Mouse (Mus musculus) adrenal gland, postnatal 10 days (tissue): ENCODE results near the gene Zfp62. TPM values are rescaled to one million over a fixed set of nuclear protein-coding genes. Genes with fewer than 3 reads are reported as not detected.

ENCODE experiments used
- DNase-seq: peaks from one replicate; pipeline ENCODE4 v3.0.0; 2021; ENCODE audit warnings: mixed read lengths
- total RNA-seq, 2 experiments: library from RNA; stranded (reverse); gene quantifications; 2 replicates each; pipeline ENCODE4 v1.2.3; 2021

The Zfp62 gene
- total RNA-seq, 2 experiments from 2014 or later, result 29.8 to 38.1 TPM

DNA sequence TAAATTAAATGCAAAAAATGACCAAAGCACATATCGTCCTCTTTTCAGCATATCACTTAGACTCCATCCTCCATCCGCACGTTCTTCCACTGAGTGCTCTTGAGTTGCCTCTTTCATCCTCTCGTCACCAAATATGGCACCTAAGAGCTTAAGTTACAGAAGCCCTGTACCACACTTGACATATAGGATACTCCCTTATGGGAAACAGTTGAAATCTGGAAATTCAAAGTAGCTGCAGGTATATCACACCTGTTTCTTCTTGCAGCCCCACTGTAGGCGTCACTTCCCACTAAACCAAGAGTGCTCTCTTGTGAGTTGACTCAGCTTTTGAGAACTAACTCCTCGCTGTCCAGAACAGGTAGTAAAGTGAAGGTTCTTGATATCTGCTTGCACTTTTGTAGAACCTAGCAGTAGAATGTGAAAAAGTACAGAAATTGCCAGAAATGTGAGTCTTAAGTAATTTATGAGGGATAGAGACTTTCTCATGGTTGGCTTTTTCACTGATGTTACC lies 2.0 kb downstream of the Zfp62 start:
- DNase-seq, result no peak

- no peak for DNase-seq
These were observed 4.4 kb downstream of the Zfp62 start for GRCm38 (mm10) chr11:49207495-49207894.

GRCm38 (mm10) chr11:49212577-49212976 lies 9.5 kb downstream of the Zfp62 start:
- DNase-seq, result no peak

DNA sequence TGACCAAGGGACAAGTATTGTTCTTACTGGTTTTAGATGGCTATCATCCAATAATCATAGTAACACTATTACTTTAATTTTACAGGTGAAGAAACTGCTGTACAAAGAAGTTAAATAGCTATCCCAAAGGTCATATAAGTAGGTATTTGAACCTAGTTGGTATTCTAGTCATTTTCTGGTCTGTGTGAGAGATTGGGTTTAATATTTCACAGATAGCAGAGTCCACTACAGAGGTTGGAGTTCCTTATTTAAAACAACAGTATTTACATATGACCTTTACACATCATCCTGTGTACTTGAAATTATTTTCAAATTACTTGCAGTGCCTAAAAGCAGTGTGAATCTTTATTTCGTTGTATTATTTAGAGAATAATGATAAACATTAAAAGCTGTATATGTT lies 10.4 kb downstream of the Zfp62 start:
- no peak for DNase-seq

DNA sequence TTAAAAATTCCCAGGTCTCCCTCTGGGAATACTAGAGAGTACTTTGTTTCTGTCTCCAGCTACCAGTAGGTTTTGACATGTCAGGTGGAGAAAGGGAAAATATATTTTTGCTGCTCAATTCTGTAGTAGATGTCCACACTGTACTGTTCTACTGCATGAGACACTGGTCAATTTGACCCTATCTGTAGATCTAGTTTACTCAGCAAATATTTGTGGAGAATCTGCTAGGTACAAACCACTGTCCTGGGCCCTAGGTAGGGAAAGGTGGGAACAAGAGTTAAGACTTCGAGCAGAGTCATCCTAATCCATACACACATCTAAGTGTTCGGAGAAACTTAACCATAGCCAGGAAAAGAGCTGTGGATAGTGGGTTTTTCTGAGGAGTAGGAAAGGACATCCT lies 16.2 kb downstream of the Zfp62 start:
- DNase-seq, result no peak

DNA sequence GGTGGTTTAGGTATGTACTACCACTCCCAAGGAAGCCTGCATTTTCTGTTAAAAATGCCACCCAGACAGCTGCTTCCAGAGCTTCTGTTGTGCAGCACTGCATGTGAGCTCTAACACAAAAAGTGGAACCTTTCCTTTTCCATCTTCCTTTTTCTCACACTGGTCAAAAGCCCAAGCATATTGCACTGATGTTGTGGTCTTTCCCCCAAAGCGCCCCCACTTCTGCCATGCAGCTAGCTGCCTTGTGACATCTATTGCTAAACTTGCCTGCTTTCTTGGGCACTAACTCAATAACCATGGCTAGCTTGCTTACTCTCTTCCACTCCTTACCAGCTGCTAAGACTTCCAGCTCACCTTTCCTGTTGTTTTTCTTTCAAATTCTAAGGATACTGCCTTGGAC lies 21.4 kb downstream of the Zfp62 start:
- no peak for DNase-seq

- no peak for DNase-seq
These were observed 29.7 kb downstream of the Zfp62 start for GRCm38 (mm10) chr11:49232781-49233180.

DNA sequence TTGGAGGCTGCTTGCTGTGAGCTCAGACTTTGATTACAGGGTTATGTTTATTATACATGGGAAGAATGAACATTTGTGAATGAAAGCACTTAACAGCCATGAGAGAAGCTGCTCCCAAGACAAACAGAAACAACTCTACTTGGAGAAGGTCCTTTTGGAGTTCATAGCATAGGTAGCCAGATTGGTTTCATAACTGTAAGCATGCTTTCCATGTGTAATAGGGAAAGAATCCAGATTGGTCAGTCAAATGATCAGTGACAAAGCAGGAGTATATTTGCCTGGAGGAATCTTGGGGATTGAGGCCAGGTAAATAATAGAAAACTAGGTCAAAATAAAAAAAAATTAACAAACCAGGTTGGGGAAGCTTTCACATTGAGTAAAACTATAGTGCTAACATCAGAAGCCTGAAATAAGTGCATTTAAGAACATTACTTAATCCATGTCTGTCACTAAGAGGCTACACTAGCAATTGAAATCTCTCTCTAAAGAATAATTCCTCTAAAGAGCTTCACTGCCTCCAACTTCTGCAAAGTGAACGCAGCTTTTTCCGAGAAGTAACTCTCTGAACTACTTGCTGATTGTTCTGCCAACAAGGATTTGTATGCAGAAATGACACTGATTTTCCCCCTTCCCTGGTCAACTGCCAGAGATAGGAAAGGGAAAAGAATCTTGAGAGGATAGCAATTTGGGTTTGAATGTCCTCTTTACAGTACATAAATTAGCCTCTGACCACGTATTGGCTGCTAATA lies 32.5 kb downstream of the Zfp62 start:
- no peak for DNase-seq

DNA sequence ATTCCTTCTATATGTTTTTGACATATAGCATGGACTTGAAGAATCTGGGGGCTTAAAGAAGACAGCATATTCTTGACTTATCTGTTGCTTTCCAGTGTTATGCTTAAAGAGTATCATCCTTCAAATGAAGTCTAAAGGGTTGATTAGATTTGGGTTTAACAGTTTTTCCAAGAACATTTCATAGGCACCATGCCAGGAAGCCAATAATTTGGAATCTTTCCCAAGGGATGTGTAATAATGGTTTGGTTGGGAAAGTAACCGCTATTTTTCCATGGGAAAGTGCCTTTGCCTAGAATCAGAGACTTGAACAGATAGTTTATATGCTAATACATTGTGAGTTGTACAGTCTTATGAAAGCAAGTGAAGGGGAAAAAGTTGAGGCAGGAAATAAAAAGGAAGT lies 33.8 kb downstream of the Zfp62 start:
- peak; percentile 37 for DNase-seq

DNA sequence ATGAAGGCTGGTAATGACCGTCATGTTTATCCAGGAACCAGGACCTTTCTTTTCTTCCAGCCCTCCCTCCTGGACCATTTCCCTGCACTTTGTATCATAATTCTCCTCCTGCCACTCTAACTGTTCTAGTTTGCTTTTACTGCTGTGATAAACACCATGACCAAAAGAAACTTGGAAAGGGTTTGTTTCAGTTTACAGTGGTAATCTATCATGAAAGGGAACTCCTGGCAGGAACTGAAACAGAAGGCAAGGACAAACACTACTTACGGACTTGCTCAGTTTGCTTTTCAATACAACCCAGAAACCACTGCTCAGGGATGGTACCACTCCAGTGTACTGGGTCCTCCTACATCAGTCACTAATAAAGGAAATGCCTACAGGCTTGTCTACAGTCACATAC lies 34.4 kb downstream of the Zfp62 start:
- DNase-seq, result no peak

DNA sequence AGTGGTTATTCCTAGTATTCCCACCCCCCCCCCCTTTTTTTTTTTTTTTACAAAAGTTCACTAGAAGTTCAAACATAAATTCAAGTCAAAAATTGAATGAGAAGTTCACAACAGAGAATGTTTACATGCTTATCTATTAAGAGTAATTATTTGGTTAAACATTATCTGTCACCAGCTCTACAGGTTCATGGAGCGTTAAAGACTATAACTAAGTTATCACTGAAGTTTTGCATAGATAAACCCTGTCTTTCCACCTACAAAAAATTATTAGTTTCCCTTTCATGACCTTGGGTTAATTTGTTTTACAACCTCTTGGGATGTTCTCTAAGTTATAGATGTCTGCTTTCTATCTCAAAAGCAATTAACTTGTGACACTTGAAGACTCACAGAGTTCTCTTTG lies 37.2 kb downstream of the Zfp62 start:
- DNase-seq, result no peak

DNA sequence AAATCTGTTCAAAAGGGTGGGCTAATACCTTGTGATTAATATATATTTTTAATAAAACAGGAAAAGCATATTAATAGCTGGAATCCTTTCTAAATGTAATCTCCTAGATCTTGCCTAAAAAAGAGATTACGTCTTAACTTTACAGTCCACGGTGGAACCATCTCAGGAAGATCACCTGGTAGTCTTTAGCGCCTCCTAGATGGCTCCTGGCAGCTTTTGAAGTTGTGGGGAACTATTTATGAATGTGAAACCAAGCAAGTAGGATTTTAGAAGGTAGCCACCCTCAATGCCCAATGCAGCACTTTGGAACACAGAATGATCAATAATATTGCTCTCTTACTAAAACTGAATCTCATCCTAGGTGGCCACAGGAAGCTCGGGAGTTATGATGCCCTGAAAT lies 37.8 kb downstream of the Zfp62 start:
- no peak for DNase-seq

GRCm38 (mm10) chr11:49241471-49241870 lies 38.4 kb downstream of the Zfp62 start:
- DNase-seq, result no peak

DNA sequence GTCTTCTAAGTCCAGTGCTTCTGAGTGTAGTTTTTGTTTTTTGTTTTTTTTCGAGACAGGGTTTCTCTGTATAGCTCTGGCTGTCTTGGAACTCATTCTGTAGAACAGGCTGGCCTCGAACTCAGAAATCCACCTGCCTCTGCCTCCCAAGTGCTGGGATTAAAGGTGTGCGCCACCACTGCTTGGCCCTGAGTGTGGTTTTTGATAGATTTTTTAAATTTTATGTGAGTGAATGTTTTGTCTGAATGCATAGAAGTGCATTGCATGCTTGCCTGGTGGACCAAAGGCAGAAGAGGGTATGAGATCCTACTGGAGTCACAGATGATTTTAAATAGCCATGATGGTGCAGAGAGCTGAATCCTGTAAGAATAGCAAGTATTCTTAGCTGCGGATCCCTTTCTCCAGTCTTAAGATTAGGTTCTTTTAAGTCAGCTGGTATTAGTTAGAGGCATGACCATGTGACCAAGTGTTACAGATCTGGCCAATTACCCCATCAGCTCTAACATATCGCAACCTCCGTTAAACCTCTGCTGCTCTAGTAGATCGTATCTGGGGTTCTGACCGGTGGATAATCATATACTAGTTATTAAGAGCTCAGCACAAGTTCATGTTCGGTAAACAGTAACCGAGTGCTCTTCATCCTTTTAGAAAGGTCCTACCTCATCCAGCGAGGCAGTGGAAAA lies 40.0 kb downstream of the Zfp62 start:
- no peak for DNase-seq

GRCm38 (mm10) chr11:49243727-49244594 lies 40.9 kb downstream of the Zfp62 start, which contains the start of gene Mgat1:
TSS of gene Mgat1 (plus strand) at chr11:49244191.
- DNase-seq, result peak; percentile 96

DNA sequence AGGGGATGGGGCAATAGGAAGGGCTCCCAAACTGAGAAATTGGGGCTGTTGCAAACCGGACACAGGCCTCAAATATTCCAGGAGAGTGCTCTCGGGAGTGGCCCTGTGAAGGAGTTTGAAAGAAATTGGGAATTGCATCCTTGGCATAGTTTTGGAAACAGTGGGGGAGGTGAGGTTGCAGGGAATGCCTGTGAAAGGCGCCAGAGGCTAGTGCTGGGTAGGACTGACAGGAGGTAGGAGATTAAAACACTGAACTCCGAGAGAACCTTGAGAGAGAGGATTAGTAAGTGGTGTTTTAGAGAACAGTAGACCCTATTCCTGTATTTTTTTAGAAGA lies 41.5 kb downstream of the Zfp62 start:
- no peak for DNase-seq

DNA sequence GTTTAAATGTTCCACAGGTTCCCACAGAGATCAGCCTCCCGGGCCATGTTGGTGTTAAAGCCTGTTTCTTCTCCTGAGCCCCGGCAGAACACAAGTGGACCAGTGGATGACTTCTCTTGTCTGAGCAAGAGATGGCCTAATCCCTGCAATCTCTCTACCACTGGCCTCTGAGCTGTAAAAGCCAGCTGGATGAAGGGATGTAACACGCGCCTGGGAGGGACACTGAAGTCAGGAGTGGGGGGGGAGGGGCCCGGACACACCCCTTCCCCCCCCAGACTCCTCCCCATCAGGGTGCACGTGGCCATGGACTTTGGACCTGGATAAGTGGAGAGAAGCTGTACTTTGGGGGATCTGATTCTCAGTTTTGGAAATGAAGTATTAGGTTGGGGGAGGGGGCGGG lies 42.1 kb downstream of the Zfp62 start:
- peak; percentile 74 for DNase-seq

DNA sequence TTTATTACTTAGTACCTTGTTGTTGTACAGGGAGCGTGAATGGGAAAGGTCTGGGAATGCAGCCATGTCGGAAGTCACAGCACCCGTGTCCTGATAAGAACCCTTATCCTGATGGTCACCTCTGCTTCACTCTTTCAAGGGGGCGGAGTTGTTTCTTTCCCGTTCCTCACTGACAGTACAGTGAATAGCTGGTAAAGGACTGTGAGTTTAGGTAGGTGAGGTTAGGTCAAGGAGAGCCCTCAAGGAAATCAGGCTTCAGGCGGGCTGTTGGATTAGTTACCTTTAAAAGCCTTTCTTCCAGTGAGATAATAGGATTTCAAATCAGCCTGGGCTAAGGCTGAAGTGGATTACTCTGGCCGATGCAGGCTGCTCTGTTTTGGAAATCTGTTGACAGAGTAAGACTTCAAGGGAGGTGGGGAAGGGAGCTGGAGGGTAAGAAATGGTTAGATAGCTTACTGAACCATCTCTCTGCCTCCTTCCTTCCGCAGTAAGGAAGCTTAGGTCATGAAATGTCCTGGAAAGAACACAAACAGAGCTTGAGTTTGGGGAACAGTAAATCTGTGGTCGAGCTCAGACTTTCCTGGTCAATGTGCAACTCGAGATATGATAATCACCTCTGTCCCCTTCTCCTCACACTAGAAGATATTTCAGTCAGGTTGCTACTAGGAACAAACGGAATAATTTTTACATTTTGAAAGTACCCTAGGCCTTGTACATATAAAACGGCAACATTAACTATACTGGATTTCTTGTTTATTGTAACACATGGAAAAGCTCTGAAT lies 42.7 kb downstream of the Zfp62 start:
- DNase-seq, result no peak

DNA sequence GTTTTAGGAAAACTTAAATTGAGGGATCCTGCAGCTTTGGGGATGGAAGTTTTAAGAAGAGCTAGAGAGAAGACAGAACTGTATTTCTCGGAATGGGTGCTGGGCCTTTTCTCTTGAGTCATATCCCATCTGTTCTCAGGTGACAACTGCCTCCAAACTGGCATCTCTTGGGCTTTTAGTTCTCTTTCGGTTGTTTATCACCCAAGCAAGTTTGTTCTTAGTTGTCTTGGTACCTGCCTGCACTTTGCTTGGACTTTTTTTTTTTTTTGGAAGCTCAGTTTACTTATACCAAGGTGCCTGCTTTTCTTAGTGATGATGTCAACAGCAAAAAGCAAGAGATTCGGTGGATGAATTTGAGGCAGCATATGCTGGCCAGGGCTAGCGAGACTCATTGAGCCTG lies 43.4 kb downstream of the Zfp62 start:
- no peak for DNase-seq

DNA sequence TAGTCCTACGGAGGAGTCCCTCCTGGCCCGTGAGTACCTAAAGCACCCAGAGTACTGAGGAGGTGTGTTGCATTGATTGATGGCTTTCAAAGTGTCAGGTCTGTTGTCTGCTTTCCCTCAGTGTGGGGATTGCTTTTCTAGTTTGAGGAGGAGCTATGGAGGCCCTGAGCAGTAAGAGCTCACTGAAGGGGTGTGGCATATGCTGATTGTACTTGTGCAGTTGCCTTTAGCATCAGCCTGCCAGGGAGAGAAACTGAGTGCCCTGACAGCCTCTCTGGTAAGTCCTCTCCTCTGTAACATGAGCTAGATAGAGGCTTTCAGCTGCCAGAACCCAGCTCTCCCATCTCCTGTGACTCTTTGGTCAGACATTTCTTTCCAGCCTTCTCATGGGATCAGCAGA lies 44.2 kb downstream of the Zfp62 start:
- no peak for DNase-seq

DNA sequence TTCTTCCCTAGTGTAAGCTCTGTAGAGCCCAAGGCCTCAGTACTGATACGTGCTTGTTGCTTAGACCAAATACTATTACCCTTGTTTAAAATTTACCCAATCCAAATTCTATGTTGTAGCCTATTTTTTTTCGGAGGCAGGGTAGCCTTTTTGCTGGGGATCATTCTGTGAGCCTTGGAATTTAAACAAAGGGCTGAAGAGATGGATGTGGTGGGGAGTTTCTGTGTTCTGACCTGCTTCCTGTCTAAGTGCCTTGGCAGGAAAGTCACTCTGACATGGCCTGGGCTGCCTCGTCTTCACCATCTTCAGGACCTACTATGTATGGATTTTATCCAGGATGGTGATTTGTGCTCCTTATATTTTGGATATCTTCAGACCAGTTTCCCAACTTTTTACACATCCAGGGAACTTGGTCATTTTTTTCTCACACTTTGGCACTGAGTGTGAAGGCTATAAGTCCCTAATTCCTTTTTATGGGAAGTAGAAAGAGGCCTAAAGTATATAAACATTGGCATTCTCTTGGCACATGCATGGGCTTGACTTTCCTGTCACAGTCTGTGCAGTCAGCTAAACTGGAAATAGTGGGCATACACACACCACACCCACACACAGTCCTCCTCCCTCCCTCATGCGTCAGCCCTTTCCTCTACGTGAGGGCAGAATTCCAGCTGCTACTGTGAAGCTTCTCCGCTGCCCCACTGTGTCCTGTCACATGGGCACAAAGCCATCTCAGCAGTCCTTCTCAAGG lies 45.3 kb downstream of the Zfp62 start:
- peak; percentile 74 for DNase-seq
